Mouse (Mus musculus): ENCODE results near the gene Abhd4.

DNA sequence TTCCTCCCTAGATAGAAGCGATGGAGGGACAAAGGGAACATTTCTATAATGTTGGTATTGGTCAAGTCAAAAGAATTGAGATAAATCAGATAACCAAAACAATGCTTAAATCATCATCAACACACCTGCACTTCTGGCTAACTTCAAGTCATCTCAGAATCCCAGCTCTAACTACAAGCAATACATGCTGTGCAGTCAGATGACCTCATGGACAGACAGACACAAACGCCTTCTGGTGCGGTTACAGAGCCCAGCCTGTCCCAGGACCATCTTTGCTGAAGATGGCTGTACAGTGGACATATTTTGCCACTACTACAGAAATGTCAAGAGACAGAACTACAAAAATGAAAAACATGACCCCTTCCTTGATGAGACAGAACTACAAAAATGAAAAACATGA, 16.4 kb downstream of the Abhd4 start:
- TF ChIP-seq CTCF (IDR thresholded peaks at IDR 0.05; ENCODE audit: low read depth, low read length) (no peak), POLR2A (IDR thresholded peaks at IDR 0.05; ENCODE audit: extremely low read depth, insufficient read depth, low read length) (no peak)
